Comparison of ENCODE assay signal across 12 mouse cellular contexts in the genomic region with DNA sequence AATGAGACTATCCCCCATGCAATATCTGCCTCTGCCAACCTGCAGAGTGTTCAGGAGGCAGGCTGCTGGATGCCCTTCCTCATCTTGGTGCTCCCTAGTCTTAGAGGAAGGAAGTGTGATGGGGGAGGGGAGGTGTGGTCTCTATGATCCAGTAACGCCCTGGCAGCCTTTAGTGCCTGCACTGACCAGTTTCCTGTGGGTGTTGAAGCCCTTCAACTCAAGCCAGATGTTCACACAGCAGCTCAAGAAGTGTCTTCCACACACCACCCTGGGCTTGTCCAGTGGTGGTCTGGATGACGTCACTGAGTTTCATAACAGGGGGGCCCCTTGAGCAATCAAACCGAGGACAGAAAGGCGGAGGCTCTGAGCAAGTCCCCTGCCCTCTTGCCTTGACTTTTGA. TPM values are rescaled to one million over a fixed set of nuclear protein-coding genes. Genes with fewer than 3 reads are reported as not detected.
DNase-seq lines count a peak whose midpoint lies in the region; ATAC-seq lines count a peak whose summit lies in the region.
"Had no signal": no experiment of that assay in that cellular context is flagged by ENCODE, and none has a peak within 500 bp of the region (broad histone marks: within the 10 kb centered on the region; RNA-seq: fewer than 3 reads in every experiment).

No protein-coding gene starts in this region.

- H3K27me3 ChIP-seq in limb, embryonic 10.5 days (ENCODE audit: low read depth, poor library complexity, severe bottlenecking): no peaks in the 10 kb centered on the region
- 0 out of 2 replicates have a peak, but pooled peaks cover 2% of the 10 kb centered on the region for H3K27me3 ChIP-seq in hindbrain, embryonic 12.5 days
- H3K27me3 ChIP-seq: limb, embryonic 15.5 days had no signal

- ATAC-seq in hindbrain, embryonic 12.5 days (ENCODE audit: low FRiP score): no peak
- ATAC-seq: hindbrain, postnatal 0 days had no signal

- no peak overlapping the region for H3K4me2 ChIP-seq in hindbrain, embryonic 12.5 days (replicated peaks)
- H3K4me2 ChIP-seq: limb, embryonic 15.5 days had no signal

- H3K9ac ChIP-seq in hindbrain, embryonic 12.5 days: no peak overlapping the region
- H3K9ac ChIP-seq: limb, embryonic 15.5 days had no signal

- WGBS in limb, embryonic 10.5 days: 64% methylated on average over 4 of the region's 4 CpGs
- 79% methylated on average over 4 of the region's 4 CpGs for WGBS in hindbrain, embryonic 12.5 days

- no peak overlapping the region for H3K4me3 ChIP-seq in limb, embryonic 10.5 days
- no peak overlapping the region for H3K4me3 ChIP-seq in hindbrain, embryonic 12.5 days
- H3K4me3 ChIP-seq: limb, embryonic 15.5 days had no signal

- H3K36me3 ChIP-seq in limb, embryonic 10.5 days: no peaks in the 10 kb centered on the region
- no peaks in the 10 kb centered on the region for H3K36me3 ChIP-seq in hindbrain, embryonic 12.5 days
- H3K36me3 ChIP-seq: limb, embryonic 15.5 days had no signal

- H3K27ac ChIP-seq in limb, embryonic 10.5 days: peak overlapping the region; percentile 58; the same call in 1 of the 2 replicates
- no peak overlapping the region for H3K27ac ChIP-seq in hindbrain, embryonic 12.5 days
- H3K27ac ChIP-seq: hindbrain, postnatal 0 days; limb, embryonic 15.5 days had no signal

- DNase-seq in spleen, postnatal 36 days (ENCODE audit: low spot score in 2 of 2): peak; percentile 33 to 47
- no peak for DNase-seq in spleen, adult 12 weeks (ENCODE audit: low spot score)
- DNase-seq in limb, embryonic 10.5 days (ENCODE audit: low spot score): no peak
- peak; percentile 71 to 75 for DNase-seq in lung, postnatal 4 days
- DNase-seq in adrenal gland, postnatal 4 days (ENCODE audit: low spot score in 2 of 2): no peak
- no peak for DNase-seq in embryo, embryonic 10.5 days (ENCODE audit: low spot score)
- DNase-seq: adrenal gland, postnatal 25 days; cerebellum, postnatal 36 days; gastrocnemius, postnatal 36 days had no signal

- peaks cover 7% of the 10 kb centered on the region for H3K4me1 ChIP-seq in limb, embryonic 10.5 days
- H3K4me1 ChIP-seq in hindbrain, embryonic 12.5 days: no peaks in the 10 kb centered on the region
- H3K4me1 ChIP-seq: limb, embryonic 15.5 days had no signal

- H3K9me3 ChIP-seq in limb, embryonic 10.5 days (replicated peaks): no peaks in the 10 kb centered on the region
- H3K9me3 ChIP-seq in hindbrain, embryonic 12.5 days (replicated peaks): 0 out of 2 replicates have a peak, but pooled peaks cover 9% of the 10 kb centered on the region
- H3K9me3 ChIP-seq: limb, embryonic 15.5 days had no signal

RNA-seq across cellular contexts. Expression of gene Alox5ap, which starts 8.0 kb away (rescaled TPM):
- polyA plus RNA-seq in limb, embryonic 10.5 days (2016; fragmentation: Nextera tagmentation; extraction: Ambion mirVana): 6.2 and 8.7 TPM in 2 replicates
- 5.9 and 7.1 TPM in 2 replicates for polyA plus RNA-seq in hindbrain, embryonic 12.5 days (2016; fragmentation: Nextera tagmentation; extraction: Ambion mirVana)
- total RNA-seq in adrenal gland, postnatal 4 days (2021): 10 to 100 TPM in 1 of 2 experiments, 1 to 10 TPM in 1; 9.6 to 12.8 TPM

Comparison
In these comparisons a context has a peak if more than half of its experiments do, and no peak if none do; other contexts are left out.
1. DNase-seq: peak in spleen, postnatal 36 days (2 of 2) and lung, postnatal 4 days (2 of 2); none in spleen, adult 12 weeks (single experiment), limb, embryonic 10.5 days (single experiment), adrenal gland, postnatal 4 days (0 of 2) and embryo, embryonic 10.5 days (single experiment).